18 mouse cellular contexts compared by ENCODE assay signal in genomic region chr9:62155821-62156220, GRCm38 (mm10).
"Had no signal": no experiment of that assay in that cellular context is flagged by ENCODE, and none has a peak within 500 bp of the region (broad histone marks: within the 10 kb centered on the region; RNA-seq: fewer than 3 reads in every experiment).

No protein-coding gene starts in this region.

- DNase-seq: kidney, adult 2 months; kidney, postnatal 14 days; layer of hippocampus, adult 9-11 months; layer of hippocampus, postnatal 36 days; lung, embryonic 14.5 days; lung, postnatal 10 days; lung, postnatal 4 days; midbrain, embryonic 14.5 days; retina, postnatal 1 day; right cerebral cortex, postnatal 4 days; spleen, adult 18-20 months; thymus, postnatal 36 days had no signal

- H3K27ac ChIP-seq: kidney, embryonic 15.5 days; limb, embryonic 15.5 days; liver, embryonic 15.5 days; midbrain, embryonic 10.5 days; neural tube, embryonic 12.5 days had no signal

- H3K4me3 ChIP-seq: kidney, embryonic 15.5 days; limb, embryonic 15.5 days; liver, embryonic 15.5 days; midbrain, embryonic 10.5 days; myocyte; neural tube, embryonic 12.5 days had no signal
